Mouse (Mus musculus) retina, embryonic 14.5 days (tissue): ENCODE results near the gene Fev.
A peak's percentile ranks its signal among the peaks of the same experiment; 100 is the strongest.

Experiments
- DNase-seq: peaks from one replicate; pipeline ENCODE4 v3.0.0-alpha.2; 2015; ENCODE audit warnings: low spot score

The Fev gene

DNA sequence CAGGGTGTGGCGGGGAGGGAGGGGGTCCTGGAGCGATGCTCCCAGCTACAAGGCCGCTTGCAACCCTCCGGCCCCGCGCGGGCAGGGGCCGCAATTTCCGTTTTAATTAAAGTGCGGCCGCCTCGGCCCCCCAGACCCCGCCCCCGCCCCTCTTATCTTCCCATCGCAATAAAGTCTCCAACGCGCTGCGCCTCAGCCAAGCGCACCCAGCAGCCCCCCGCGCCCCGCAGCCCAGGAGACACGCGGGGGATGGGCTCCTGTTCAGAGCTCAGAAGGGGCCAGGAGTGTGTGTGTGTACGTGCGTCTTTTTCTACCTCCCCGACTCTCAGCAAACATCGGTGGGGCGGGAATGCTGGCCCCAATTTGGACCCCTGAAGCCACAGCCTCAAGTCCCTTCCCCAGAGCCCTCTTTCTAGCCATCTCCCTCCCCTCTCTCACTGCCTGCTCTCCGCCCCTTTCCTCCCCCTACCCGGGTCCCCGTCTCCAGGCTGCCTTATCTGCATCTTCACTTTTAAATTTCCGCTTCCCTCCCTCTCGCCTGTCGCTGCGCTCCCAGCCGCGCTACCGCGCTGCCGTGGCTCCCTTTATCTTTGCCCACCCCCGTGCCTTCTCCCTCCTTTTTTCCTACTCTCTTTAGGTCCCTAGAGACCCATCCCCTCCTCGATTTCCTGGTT lies at the start of gene Fev:
Gene Fev (minus strand): TSS at position 51 of the 674 bp plus-strand sequence.
- no peak for DNase-seq

DNA sequence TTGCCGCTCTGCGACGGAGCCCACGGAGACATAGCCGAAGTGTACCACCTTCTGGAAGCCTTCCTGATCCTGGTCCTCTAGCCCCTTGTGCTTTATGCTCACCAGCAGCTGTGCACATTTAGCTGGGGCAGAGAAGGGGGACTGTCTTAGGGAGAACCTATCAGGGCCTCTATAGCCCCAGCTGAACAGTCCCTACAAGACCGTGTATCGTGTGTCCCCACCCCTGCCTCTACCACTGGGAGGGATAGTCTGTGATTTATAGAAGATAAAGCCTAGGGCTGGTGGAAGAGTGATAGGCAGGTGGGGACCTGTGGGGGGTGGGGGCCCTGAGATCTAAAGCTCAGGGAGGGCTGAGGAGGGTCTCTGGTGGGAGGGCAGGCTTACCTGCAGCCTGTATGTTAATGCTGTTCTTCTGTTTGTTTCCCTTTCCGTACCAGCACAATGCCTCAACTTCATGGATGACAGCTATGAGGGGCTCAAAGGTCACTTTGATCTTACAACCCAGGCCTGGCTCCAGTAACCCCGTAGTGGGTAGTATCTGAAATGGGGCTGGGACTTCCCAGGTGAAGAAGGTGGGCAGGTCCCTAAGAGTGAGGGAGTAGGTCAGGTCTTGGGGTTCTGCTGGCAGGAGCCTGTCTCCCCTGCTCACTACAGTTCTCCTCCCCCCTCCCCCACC lies 42.5 kb upstream of the Fev start:
- no peak for DNase-seq

DNA sequence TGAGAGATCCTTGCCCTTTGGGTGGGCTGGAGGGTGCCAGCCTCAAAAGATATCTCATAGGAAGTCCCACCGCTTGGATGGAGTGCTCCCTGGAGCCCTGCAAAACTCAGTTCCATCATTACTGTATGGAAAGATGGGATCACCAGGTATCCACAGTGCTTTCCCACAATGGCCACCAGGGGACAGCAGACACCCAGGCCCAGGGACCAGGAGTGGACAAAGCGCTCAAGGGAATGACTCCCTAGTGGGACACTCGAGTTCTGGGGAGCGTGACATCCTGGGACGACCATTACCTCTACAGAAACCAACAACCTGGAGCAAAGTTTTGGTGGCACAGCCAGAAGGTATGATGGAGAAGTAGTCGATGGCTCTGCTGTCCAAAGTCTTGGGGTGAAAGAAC lies 41.5 kb upstream of the Fev start:
- DNase-seq: peak; percentile 69

GRCm38 (mm10) chr1:74924464-74924863 lies 39.2 kb upstream of the Fev start:
- DNase-seq: no peak

GRCm38 (mm10) chr1:74915706-74916105 lies 30.5 kb upstream of the Fev start:
- no peak for DNase-seq

DNA sequence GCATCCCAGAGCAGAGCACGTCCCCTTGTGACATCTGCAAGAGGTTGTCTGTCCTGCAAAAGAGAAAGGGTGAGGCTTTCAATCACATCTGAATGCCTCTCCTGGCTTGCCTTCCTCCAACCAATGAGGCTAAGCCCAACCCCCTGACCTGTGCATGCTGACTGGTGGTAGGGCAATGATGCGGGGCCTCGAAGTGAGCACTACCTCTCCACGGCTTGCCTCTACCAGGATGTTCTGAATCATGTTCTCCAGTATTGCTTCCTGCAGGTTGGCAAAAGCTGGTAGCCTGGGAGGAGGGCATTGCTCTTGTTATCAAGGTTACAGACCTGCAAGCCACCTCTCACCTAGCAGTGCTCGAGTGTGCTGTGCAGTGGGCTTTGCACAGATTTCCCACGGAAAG lies 17.0 kb upstream of the Fev start:
- DNase-seq: no peak

GRCm38 (mm10) chr1:74901686-74902085 lies 16.5 kb upstream of the Fev start:
- peak; percentile 73 for DNase-seq

- DNase-seq: no peak
Observed at GRCm38 (mm10) chr1:74900341-74901285, 15.4 kb upstream of the Fev start.

DNA sequence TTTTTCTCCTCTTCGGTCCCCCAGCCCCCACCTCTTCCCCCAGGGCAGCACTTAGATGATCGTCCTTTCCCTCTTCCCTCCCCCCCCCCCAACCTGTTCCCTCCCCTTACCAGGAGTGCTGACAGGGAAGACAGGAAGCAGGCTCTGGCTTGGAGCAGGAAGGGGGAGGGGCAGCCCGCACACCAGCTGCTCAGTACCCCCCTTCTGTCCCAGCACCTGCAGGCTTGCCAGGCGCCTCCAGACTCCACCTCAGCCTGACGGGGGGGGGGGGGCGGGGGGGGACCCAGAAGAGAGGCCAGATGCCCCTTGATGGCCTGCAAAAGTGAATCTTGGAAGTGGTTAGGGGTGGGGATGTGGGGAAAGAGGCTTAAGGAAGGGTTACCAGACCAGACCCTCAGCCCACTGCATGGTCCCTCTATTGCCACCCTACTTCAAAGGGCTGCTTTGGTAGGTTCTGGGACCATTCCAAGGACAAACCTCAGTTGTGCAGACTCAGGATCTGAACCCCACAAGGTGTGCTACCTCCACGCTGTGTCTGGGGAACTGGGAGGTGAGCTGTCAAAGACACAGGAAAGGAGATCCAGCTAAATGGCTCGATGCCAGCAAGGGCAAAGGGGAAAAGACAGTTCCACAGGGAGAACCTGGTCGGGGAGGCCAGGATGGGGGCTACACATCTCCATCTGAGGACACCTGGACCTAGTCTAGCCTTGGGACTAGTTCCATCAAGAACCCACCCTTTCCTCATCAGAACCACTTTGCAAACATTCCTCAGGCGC lies 13.6 kb upstream of the Fev start:
- no peak for DNase-seq

DNA sequence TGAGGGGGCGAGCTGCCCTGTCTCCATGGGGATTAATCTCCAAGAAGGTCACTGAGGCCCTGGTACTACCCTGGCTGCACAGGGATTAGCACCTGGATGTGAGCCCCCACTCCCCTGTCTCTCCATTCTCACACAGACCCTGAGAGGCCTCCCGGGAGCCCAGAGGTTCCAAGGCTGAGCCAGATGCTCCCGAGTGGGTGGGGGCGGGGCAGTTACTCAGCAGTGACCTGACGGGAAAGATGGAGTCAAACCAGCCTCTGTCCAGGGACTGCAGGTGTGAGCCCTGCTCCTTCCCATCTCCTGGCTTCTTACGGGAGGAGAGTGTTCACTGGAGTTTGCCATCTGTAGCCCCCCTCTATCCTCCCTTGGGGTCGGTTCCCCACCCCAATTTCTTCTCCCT lies 12.8 kb upstream of the Fev start:
- DNase-seq: no peak

- peak; percentile 81 for DNase-seq
Observed at GRCm38 (mm10) chr1:74894966-74895365, 9.7 kb upstream of the Fev start.

- DNase-seq: peak; percentile 80
Observed at GRCm38 (mm10) chr1:74893134-74893855, 8.1 kb upstream of the Fev start, which contains the start of gene Cryba2. Gene Cryba2 (minus strand): TSS chr1:74893143.

DNA sequence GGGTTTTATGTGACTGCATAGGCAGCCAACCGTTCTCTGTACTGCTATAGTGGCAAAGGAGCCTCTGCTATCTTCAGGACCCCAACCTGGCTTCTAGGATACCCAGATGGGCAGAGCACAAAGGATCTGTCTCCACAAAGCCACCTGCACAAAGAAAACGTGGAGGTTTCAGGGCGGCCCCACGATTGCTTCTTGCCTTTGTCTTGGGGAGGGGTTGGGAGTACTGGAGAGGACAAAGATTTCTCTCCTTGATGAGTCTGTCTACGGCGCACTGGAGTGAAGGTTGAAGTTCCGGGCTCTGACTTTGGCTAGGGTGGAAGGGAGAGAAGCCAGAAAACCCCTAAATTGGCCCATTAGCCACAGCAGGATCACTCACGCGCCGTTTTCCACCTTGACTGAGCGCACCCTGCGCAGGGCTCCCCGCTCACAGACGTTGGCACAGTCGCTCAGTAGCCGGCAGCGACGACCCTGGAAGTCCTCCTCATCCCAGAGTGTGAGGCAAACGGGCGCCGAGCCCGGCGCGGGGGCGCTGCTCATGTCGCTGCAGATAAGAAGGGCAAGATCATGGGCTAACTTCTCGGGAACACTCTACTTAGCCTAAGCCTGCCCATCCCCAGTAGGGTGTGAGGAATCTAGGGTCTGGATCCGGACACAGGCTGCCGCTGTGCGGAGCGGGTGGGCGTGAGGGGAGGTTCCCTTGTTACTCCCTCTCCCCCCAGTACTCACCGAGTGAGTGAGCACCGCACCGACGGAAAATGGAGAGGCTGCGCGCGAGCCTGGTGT lies 7.3 kb upstream of the Fev start:
- DNase-seq: no peak

GRCm38 (mm10) chr1:74891513-74891912 lies 6.3 kb upstream of the Fev start:
- DNase-seq: peak; percentile 61

GRCm38 (mm10) chr1:74884196-74885141 lies 750 bp downstream of the Fev start:
- DNase-seq: no peak

DNA sequence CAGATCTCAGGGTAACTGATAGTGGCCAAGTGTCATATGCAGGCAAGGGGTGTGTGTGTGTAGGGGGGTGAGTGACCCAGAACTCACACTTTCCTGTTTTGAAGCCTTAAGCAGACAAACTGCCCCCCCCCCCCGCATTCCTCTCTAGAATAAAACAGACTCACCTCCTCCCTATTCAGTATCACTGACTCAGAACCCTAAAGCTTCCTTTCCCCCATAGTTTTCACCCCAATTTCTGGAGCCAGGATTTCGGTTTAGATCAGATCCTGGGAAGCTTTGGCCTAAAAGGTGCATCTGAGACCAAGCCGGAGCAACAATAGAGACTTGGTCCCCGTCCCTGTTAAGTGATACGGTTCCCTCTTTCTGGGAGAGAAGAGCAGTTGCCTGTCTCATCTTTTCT lies 1.8 kb downstream of the Fev start:
- no peak for DNase-seq

DNA sequence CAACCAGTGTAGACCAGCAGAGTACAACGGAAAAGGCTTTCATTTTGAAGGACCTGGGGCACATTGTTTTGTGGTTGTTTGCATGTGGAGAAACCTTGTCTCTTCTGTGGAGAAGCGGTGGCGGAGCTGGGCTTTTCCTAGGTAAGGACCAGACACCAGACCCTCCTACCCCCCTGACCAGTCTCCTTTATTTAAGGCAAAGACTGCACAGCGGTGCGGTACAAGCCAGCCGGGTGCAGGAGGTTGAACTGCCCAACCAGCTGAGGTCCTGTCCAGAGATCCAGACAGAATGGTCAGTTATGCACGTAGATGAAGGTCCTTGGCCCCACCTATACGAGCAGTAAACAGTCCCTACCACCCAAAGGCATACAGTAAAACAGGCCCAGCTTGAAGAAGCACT lies 2.4 kb downstream of the Fev start:
- DNase-seq: peak; percentile 17

- DNase-seq: peak; percentile 33
Observed at GRCm38 (mm10) chr1:74882055-74882734, 3.0 kb downstream of the Fev start.
